Mouse (Mus musculus) intestine, embryonic 15.5 days (tissue): ENCODE data around the gene Tmem131. TPM values are rescaled to one million over a fixed set of nuclear protein-coding genes. Genes with fewer than 3 reads are reported as not detected.

Source experiments
- ATAC-seq: fragments of 200-750 bp; cut with Nextera tagmentation; 2 replicates; pipeline ENCODE4 v1.8.0; 2017; ENCODE audit warnings: moderate TSS enrichment, moderate library complexity
- H3K27ac ChIP-seq: fragments of 300-500 bp; sonication (generic); 2 replicates; pipeline ENCODE4 v1.5.1; 2015; ENCODE audit warnings: mild to moderate bottlenecking, inconsistent platforms
- H3K27me3 ChIP-seq: fragments of 300-500 bp; sonication (generic); replicated peaks from 2 replicates; pipeline ENCODE4 v1.6.1; 2015; ENCODE audit warnings: inconsistent platforms
- H3K36me3 ChIP-seq: fragments of 300-500 bp; sonication (generic); 2 replicates; pipeline ENCODE4 v1.6.1; 2015; ENCODE audit warnings: inconsistent platforms
- H3K4me1 ChIP-seq: fragments of 300-500 bp; sonication (generic); replicated peaks from 2 replicates; pipeline ENCODE4 v1.6.1; 2015; ENCODE audit warnings: inconsistent platforms
- H3K4me2 ChIP-seq: fragments of 300-500 bp; sonication (generic); replicated peaks from 2 replicates; pipeline ENCODE4 v1.6.1; 2015; ENCODE audit warnings: mild to moderate bottlenecking, inconsistent platforms
- H3K4me3 ChIP-seq: fragments of 300-500 bp; sonication (generic); replicated peaks from 2 replicates; pipeline ENCODE4 v1.5.1; 2015; ENCODE audit warnings: inconsistent platforms
- H3K9ac ChIP-seq: fragments of 300-500 bp; sonication (generic); 2 replicates; pipeline ENCODE4 v1.6.1; 2015; ENCODE audit warnings: inconsistent platforms
- H3K9me3 ChIP-seq: fragments of 300-500 bp; sonication (generic); 2 replicates; pipeline ENCODE4 v1.6.1; 2016; ENCODE audit warnings: inconsistent platforms
- WGBS: fragments of 180-500 bp; shearing (Covaris S2); methylation state at CpG from one replicate; pipeline ENCODE4 v1.1.7; 2015; 5-methylcytosine and 5-hydroxymethylcytosine counted together
- polyA plus RNA-seq: library from polyadenylated mRNA; unstranded; fragments of >200 nt; fragmentation: Nextera tagmentation; extraction: Ambion mirVana; gene quantifications from 2 replicates; pipeline ENCODE4 v1.2.1, GENCODE M21; 2015

The Tmem131 gene
- polyA plus RNA-seq, 1 experiment from 2014 or later, result 13.7 TPM

DNA sequence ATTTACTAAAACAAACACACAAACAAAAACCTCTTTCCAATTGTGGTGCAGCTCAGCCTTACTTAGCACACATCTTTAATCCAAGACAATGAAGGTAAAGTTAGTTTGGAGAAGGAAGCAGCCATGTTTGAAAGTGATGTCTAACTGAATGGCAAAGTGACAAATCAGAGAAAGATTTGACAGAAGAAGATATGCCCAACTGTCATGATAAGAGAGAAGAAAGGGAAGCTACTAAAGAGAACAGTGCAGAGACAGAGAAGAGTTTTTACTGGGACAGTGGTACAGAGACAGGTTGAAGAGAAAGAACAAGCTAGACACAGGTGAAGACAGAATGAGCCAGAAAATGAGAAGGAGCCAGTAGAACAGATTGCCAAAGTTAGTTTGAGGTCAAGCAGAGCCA lies 19.6 kb downstream of the Tmem131 start:
- no peak for ATAC-seq
- peaks cover 49% of the 10 kb centered on the region for H3K4me1 ChIP-seq

DNA sequence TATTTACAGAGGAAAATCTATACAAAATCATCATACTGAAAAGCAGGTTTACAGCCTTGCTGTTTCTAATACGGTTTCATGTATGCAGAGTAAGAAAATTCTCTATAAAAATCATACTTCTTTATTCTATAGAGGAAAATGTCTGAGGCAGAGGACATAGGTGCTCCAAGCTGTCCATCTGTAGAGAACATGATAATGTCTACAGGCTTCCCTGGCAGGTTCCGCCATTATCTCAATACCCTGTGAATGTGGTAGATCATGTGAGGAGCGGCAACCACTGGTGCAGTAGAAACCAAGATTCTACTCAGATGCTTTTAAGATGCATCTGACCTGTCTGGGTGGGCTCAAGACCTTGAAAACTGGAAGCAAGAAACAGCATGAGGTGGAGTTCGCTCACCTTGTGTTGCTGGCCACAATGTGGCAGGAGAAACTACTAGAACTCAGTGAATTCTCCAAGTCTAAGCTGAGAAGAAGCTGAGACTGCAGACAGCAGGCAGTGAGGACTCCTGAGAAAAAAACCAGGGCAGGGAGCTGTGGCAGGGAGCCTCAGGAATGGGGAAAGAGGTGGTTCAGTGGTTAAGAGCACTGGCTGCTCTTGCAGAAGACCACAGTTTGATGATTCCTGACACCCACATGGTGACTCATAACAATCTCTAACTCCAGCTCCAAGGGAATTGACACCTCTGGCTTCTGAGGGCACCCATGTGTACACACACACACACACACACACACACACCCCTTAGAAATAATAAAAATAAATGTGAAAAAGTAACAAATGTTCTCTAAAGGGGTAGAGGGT lies 20.6 kb downstream of the Tmem131 start:
- no peak overlapping the region for H3K27ac ChIP-seq

More for the DNA sequence above, 19.6 kb downstream of the Tmem131 start:
- no peaks in the 10 kb centered on the region for H3K27me3 ChIP-seq
- no peak overlapping the region for H3K4me2 ChIP-seq
- no peak overlapping the region for H3K27ac ChIP-seq
- no peak overlapping the region for H3K9ac ChIP-seq
- no peaks in the 10 kb centered on the region for H3K36me3 ChIP-seq
- no peak overlapping the region for H3K4me3 ChIP-seq
- H3K9me3 ChIP-seq, result no peaks in the 10 kb centered on the region

DNA sequence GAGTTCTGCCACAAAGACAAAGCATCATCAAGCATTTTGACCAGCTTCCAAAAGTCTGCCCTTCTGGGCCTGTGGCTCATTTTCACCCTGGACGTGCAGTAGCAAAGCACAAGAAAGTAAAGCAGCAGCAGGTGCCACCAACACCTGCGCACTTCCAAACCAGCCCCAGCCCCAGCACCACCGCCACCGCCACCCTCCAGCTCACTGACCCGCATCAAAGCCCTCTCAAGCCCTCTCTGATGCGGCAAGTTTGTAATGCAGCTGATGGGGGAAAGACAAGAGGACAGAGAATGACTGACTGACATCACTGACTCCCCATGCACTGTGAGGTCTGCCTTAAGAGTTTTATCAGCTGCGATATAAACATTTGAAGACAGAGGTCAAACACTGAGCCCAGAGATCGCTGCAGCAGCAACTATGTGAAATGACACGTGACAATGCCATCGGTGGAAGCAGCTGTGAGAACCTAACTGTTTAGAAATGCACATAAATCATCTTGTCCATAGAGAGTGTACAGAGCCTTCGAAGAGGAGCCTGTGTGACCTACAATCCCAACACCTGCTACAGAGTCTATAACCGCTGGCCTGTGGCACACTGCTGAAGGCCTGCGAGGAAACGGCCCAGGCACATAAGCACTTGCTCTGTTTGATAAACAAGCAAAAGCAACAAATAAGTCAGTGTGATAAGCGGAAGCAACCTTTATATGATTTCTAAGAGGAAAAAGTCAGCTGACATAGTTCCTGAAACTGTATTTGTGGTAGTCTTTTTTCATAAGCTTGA lies 21.7 kb downstream of the Tmem131 start:
- Histone ChIP-seq H3K4me1 (peaks cover 55% of the 10 kb centered on the region), H3K27ac (no peak overlapping the region)
- 44% methylated on average over 15 of the region's 15 CpGs for WGBS

More for the DNA sequence above, 20.6 kb downstream of the Tmem131 start:
- WGBS, result 84% methylated on average over 4 of the region's 4 CpGs
- Histone ChIP-seq H3K4me1 (peaks cover 55% of the 10 kb centered on the region), H3K36me3 (no peaks in the 10 kb centered on the region), H3K4me2 (no peak overlapping the region), H3K27me3 (no peaks in the 10 kb centered on the region), H3K4me3 (no peak overlapping the region), H3K9me3 (no peaks in the 10 kb centered on the region), H3K9ac (no peak overlapping the region)
- no peak for ATAC-seq

GRCm38 (mm10) chr1:36920726-36921125 lies 22.7 kb downstream of the Tmem131 start:
- no peaks in the 10 kb centered on the region for H3K36me3 ChIP-seq
- H3K27me3 ChIP-seq, result no peaks in the 10 kb centered on the region
- 25% methylated on average over 4 of the region's 4 CpGs for WGBS
- 0 out of 2 replicates have a peak overlapping the region, but pooled peaks have one; percentile 3 for H3K4me2 ChIP-seq
- H3K4me1 ChIP-seq, result peaks cover 45% of the 10 kb centered on the region
- peak; percentile 13 for ATAC-seq
- no peak overlapping the region for H3K9ac ChIP-seq
- H3K27ac ChIP-seq, result peak overlapping the region; percentile 68
- no peaks in the 10 kb centered on the region for H3K9me3 ChIP-seq
- no peak overlapping the region for H3K4me3 ChIP-seq

More for the DNA sequence above, 21.7 kb downstream of the Tmem131 start:
- no peaks in the 10 kb centered on the region for H3K9me3 ChIP-seq
- no peak overlapping the region for H3K9ac ChIP-seq
- 0 out of 2 replicates have a peak, but pooled peaks have one; percentile 4 for ATAC-seq
- H3K4me3 ChIP-seq, result no peak overlapping the region
- no peaks in the 10 kb centered on the region for H3K27me3 ChIP-seq
- H3K36me3 ChIP-seq, result no peaks in the 10 kb centered on the region
- no peak overlapping the region for H3K4me2 ChIP-seq

DNA sequence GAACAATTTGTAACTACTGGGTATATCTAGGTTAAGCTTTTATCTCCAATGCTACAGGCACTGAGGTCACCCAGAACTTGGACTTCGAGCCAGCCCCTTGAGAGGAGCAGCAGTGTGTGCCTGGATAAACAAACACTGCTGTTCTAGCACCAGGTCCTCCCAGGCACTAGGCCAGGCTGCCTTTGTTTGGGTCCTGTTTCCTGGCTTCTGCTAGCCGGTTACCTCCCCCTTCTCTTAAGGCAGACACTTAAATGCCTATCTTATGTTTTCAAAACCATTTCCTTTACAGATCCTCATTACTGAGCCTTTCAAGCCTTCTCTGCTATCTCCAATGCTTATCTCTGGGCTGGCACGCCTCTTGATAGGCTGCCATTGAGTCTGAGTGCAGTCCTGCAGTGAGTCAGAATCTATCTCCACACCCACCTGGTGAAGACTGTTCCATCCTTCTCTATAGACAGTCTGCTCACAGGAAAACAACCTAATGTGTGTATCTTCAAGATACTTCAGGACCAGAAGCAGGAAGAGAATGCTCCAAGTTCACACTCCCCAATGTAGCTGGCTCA lies 23.2 kb downstream of the Tmem131 start:
- no peak overlapping the region for H3K4me3 ChIP-seq

GRCm38 (mm10) chr1:36919728-36920127 lies 23.7 kb downstream of the Tmem131 start:
- ATAC-seq, result peak; percentile 83
- H3K4me2 ChIP-seq, result peak overlapping the region; percentile 3; the same call in 1 of the 2 replicates
- WGBS, result 17% methylated on average over 1 of the region's 1 CpGs

More for the DNA sequence above, 23.2 kb downstream of the Tmem131 start:
- H3K36me3 ChIP-seq, result no peaks in the 10 kb centered on the region
- H3K27me3 ChIP-seq, result no peaks in the 10 kb centered on the region
- ATAC-seq, result peak; percentile 92
- peaks cover 50% of the 10 kb centered on the region for H3K4me1 ChIP-seq
- no peaks in the 10 kb centered on the region for H3K9me3 ChIP-seq
- H3K9ac ChIP-seq, result no peak overlapping the region
- WGBS, result 8% methylated on average over 3 of the region's 3 CpGs
- 0 out of 2 replicates have a peak overlapping the region, but pooled peaks have one; percentile 3 for H3K4me2 ChIP-seq
- H3K27ac ChIP-seq, result peak overlapping the region; percentile 68

GRCm38 (mm10) chr1:36917423-36917822 lies 26.0 kb downstream of the Tmem131 start:
- Histone ChIP-seq H3K27ac (no peak overlapping the region), H3K4me1 (peaks cover 42% of the 10 kb centered on the region)
- WGBS, result 84% methylated on average over 1 of the region's 1 CpGs

More at GRCm38 (mm10) chr1:36919728-36920127, 23.7 kb downstream of the Tmem131 start:
- H3K4me1 ChIP-seq, result peaks cover 50% of the 10 kb centered on the region
- no peak overlapping the region for H3K9ac ChIP-seq
- H3K4me3 ChIP-seq, result no peak overlapping the region
- no peaks in the 10 kb centered on the region for H3K36me3 ChIP-seq
- H3K27ac ChIP-seq, result peak overlapping the region; percentile 68
- no peaks in the 10 kb centered on the region for H3K27me3 ChIP-seq
- H3K9me3 ChIP-seq, result no peaks in the 10 kb centered on the region

DNA sequence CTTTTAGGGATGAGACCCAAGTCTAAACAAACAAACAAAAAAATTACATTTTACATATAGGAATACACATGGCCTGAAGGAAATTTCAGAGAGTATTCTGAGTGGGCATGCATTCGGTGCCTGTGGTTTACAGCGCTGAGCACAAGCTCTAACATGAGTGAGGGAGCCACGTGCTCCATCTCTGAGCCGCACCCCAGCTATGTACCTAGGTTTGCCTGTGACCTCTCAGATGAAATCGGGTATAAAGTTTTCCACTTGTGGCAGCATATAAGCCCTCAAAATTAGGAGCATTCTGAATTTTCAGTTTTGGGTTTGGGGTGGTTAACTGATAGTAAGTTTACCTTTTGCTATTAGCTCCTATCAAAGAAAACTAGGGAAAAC lies 28.3 kb downstream of the Tmem131 start:
- Histone ChIP-seq H3K27me3 (no peaks in the 10 kb centered on the region), H3K4me3 (no peak overlapping the region), H3K36me3 (no peaks in the 10 kb centered on the region), H3K27ac (no peak overlapping the region), H3K9me3 (no peaks in the 10 kb centered on the region), H3K9ac (no peak overlapping the region), H3K4me1 (peaks cover 21% of the 10 kb centered on the region), H3K4me2 (no peak overlapping the region)
- WGBS, result 87% methylated on average over 5 of the region's 5 CpGs
- ATAC-seq, result no peak

More at GRCm38 (mm10) chr1:36917423-36917822, 26.0 kb downstream of the Tmem131 start:
- Histone ChIP-seq H3K36me3 (no peaks in the 10 kb centered on the region), H3K27me3 (no peaks in the 10 kb centered on the region), H3K4me3 (no peak overlapping the region), H3K9me3 (no peaks in the 10 kb centered on the region), H3K9ac (no peak overlapping the region), H3K4me2 (no peak overlapping the region)
- no peak for ATAC-seq

DNA sequence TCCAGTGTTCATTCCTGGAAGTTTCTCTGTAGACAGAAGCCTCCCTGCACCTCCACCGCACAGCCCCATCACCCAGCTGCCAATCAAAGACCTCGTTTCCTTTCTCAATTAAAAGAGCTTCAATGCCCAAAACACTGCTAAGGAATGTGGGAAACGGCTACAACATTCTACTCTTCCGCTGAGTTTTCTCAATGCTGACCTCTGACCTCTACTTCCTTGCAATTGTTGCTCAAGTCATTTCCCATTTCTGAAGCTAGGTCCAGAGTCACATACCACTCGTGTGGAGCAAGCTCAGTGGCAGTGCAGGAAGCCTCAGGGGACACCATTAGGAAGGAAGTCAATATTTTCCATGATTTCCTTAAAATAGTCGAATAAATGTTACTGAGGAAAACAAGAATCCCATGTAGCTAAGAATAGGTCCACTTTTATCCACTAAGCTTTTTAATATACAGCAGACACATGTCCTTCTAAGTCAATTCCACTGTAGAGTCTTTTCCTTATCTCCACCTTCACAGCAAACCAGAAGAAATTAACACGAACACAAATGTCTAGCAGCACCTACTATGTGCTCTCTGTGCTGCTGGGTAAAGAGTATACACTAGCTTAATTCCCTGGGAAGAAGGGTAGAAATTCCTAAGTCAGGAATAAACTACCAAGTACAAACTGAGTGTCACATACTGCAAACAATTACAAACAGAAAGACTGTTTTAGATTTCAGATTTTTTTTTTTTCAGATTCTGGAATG lies 28.8 kb downstream of the Tmem131 start:
- no peaks in the 10 kb centered on the region for H3K36me3 ChIP-seq
- no peak overlapping the region for H3K9ac ChIP-seq
- no peak overlapping the region for H3K27ac ChIP-seq
- H3K4me1 ChIP-seq, result peaks cover 15% of the 10 kb centered on the region
- ATAC-seq, result 0 out of 2 replicates have a peak, but pooled peaks have one; percentile 40
- H3K9me3 ChIP-seq, result no peaks in the 10 kb centered on the region
- no peak overlapping the region for H3K4me3 ChIP-seq
- 44% methylated on average over 7 of the region's 7 CpGs for WGBS
- no peak overlapping the region for H3K4me2 ChIP-seq
- no peaks in the 10 kb centered on the region for H3K27me3 ChIP-seq

DNA sequence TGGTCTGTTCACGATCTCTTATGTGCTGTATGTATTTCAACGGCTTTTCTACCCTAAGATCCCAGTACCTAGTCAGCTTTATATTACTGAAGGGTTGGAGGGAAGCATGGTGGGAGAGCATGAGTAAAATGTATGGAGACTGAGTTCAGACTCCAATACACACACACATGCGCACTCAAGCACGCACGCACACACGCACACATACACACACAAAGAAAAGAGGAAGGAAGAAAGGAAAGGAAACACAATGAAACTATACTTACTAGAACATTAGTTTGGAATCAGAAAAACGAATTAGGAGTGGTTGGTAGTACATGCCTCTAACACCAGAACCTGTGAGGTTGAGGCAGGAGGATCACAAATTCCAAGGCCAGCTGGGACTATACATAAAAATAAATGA lies 29.7 kb downstream of the Tmem131 start:
- H3K36me3 ChIP-seq, result no peaks in the 10 kb centered on the region
- no peak for ATAC-seq
- 91% methylated on average over 7 of the region's 7 CpGs for WGBS

DNA sequence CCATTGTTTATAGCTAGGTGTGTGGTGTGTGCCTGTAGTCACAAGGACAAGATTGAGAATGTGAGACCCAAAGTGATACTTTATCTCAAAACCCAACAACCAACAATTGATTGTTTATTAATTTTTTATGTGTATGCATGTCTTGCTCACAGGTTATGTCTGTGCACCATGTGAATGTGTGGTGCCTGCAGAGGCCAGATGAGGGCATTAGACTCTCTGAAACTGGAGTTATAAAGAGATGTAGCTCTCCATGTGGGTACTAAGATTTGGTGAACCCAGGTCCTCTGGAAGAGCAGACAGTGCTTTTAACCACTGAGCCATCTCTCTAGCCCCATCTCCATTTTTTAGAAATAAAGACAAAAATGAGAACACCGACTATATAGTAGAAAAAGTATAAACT lies 31.2 kb downstream of the Tmem131 start:
- H3K36me3 ChIP-seq, result no peaks in the 10 kb centered on the region
- no peaks in the 10 kb centered on the region for H3K27me3 ChIP-seq
- H3K27ac ChIP-seq, result no peak overlapping the region
- H3K4me1 ChIP-seq, result 0 out of 2 replicates have a peak, but pooled peaks cover 6% of the 10 kb centered on the region
- ATAC-seq, result no peak
- H3K4me2 ChIP-seq, result no peak overlapping the region
- H3K4me3 ChIP-seq, result no peak overlapping the region
- H3K9ac ChIP-seq, result no peak overlapping the region
- no peaks in the 10 kb centered on the region for H3K9me3 ChIP-seq
- WGBS, result 90% methylated on average over 1 of the region's 1 CpGs

More for the DNA sequence above, 29.7 kb downstream of the Tmem131 start:
- Histone ChIP-seq H3K9ac (no peak overlapping the region), H3K4me1 (peaks cover 11% of the 10 kb centered on the region; the same call in 1 of the 2 replicates), H3K9me3 (no peaks in the 10 kb centered on the region), H3K27me3 (no peaks in the 10 kb centered on the region), H3K4me2 (no peak overlapping the region), H3K27ac (no peak overlapping the region), H3K4me3 (no peak overlapping the region)
